16 mouse cellular contexts compared by ENCODE assay signal in genomic region chr2:59230656-59231055, GRCm38 (mm10).
A peak's percentile ranks its signal among the peaks of the same experiment; 100 is the strongest.
DNase-seq lines count a peak whose midpoint lies in the region; ATAC-seq lines count a peak whose summit lies in the region.
"Had no signal": no experiment of that assay in that cellular context is flagged by ENCODE, and none has a peak within 500 bp of the region (broad histone marks: within the 10 kb centered on the region; RNA-seq: fewer than 3 reads in every experiment).

No protein-coding gene starts in this region.

- intact Hi-C loops in heart, postnatal 14 days (cut with DNase I) = no loop called here

- H3K4me2 ChIP-seq in liver, embryonic 16.5 days (ENCODE audit: low read depth, low read length) = no peak overlapping the region
- H3K4me2 ChIP-seq: limb, embryonic 13.5 days; neural tube, embryonic 12.5 days had no signal

- DNase-seq in heart, adult 11 months = peak; percentile 63
- DNase-seq in heart, adult 9 months (ENCODE audit: low spot score in 2 of 2) = no peak
- DNase-seq in WW6 (ENCODE audit: low read depth, low spot score) (peak; percentile 42), MN1 (ENCODE audit: low spot score) (no peak)
- peak; percentile 51 for DNase-seq in kidney, adult 18-20 months
- no peak for DNase-seq in heart, postnatal 14 days
- DNase-seq in layer of hippocampus, adult 18-20 months (ENCODE audit: low spot score in 2 of 2) = no peak
- DNase-seq: adrenal gland, postnatal 36 days; cerebellum, adult 18-20 months; gastrocnemius, postnatal 14 days; heart, postnatal 36 days; layer of hippocampus, adult 9-11 months; thymus, adult 18-20 months had no signal

- peak; percentile 62; the same call in 1 of the 2 replicates for ATAC-seq in liver, embryonic 16.5 days (ENCODE audit: low read depth)

- no peaks in the 10 kb centered on the region for H3K9me3 ChIP-seq in liver, embryonic 16.5 days (replicated peaks; ENCODE audit: control insufficient read depth, low read length)
- H3K9me3 ChIP-seq: limb, embryonic 13.5 days; neural tube, embryonic 12.5 days had no signal

- H3K4me1 ChIP-seq in liver, embryonic 16.5 days (ENCODE audit: control insufficient read depth, low read depth, low read length) = no peaks in the 10 kb centered on the region
- H3K4me1 ChIP-seq: limb, embryonic 13.5 days had no signal

- 66% methylated on average over 9 of the region's 9 CpGs for WGBS in liver, embryonic 16.5 days (ENCODE audit: insufficient replicate concordance)

- no peak overlapping the region for H3K4me3 ChIP-seq in liver, embryonic 16.5 days (ENCODE audit: low read depth, low read length)
- H3K4me3 ChIP-seq: limb, embryonic 13.5 days; neural tube, embryonic 12.5 days had no signal

- no peaks in the 10 kb centered on the region for H3K27me3 ChIP-seq in liver, embryonic 16.5 days (ENCODE audit: control insufficient read depth, insufficient read depth, low read depth, low read length)
- H3K27me3 ChIP-seq: limb, embryonic 13.5 days; neural tube, embryonic 12.5 days had no signal

- H3K36me3 ChIP-seq in liver, embryonic 16.5 days (ENCODE audit: control insufficient read depth, insufficient read depth) = no peaks in the 10 kb centered on the region
- H3K36me3 ChIP-seq: neural tube, embryonic 12.5 days had no signal

- no peak overlapping the region for H3K27ac ChIP-seq in liver, embryonic 16.5 days (ENCODE audit: low read length)
- H3K27ac ChIP-seq: limb, embryonic 13.5 days; neural tube, embryonic 12.5 days had no signal

- no peak overlapping the region for H3K9ac ChIP-seq in liver, embryonic 16.5 days (ENCODE audit: low read depth, low read length)
- H3K9ac ChIP-seq: limb, embryonic 13.5 days; neural tube, embryonic 12.5 days had no signal

Comparison
In these comparisons a context has a peak if more than half of its experiments do, and no peak if none do; other contexts are left out.
1. DNase-seq: peak in heart, adult 11 months (single experiment), WW6 (single experiment) and kidney, adult 18-20 months (single experiment); none in heart, adult 9 months (0 of 2), MN1 (single experiment), heart, postnatal 14 days (0 of 2) and layer of hippocampus, adult 18-20 months (0 of 2).